Mouse (Mus musculus) heart, postnatal 10 days (tissue): Measurements from ENCODE around the gene Farp2. TPM values are rescaled to one million over a fixed set of nuclear protein-coding genes. Genes with fewer than 3 reads are reported as not detected.
"Not testable (repeated sequence)": the region's sequence is repeated elsewhere in the genome, so short reads cannot be mapped to it uniquely, and the experiment has no call there.

Source experiments
- DNase-seq, 2 experiments: peaks; one replicate each; pipeline ENCODE4 v3.0.0; 2021
- intact Hi-C: fragments of 180-260 bp; cut with DNase I; formaldehyde crosslinking; loops from one replicate; pipeline ENCODE4 v1.15.1; 2025
- total RNA-seq, 2 experiments: library from RNA; stranded (reverse); gene quantifications; 2 replicates each; pipeline ENCODE4 v1.2.3; 2021

Farp2 gene
- total RNA-seq: 10 to 100 TPM; 16.5 to 18.6 TPM

DNA sequence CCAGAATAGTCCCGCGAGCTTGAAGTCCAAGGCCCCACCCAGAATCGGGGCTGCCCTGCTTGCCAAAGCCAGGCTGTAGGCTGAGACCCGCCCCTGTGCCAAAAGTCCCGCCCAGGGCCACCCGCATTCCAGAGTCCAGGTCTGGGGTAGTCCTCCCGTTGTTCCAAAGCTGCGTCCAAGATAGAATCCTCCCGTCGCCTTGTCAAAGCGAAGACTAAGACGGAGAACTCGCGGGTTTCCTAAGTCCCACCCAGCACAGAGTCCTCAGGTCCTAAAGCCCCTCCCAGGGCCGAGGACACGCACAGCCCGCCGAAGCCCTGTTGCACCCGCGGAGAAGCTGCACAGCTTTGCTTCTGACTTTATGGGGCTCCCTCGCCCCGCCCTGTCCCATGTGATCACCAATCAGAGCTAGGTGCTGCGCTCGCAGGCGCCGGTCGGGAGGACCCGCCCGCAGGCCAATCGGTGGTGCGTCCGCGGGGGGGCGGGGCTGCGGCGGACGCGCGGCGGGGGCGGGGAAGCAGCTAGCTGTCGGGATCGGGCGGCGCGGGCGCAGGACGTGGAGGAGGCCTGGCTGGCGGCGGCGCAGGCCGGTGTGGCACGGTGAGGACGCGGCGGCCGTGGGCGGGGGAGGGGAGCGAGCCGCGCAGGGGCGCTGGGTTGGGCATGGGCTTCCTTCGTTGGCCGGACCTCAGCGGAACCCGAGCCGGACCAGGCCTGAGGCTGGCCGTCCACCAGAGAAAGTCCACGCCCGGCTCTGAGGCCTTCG lies at the start of gene Farp2:
TSS of gene Farp2 (plus strand) at position 495 of the 766 bp plus-strand sequence.
- DNase-seq: peak; percentile 96 to 97
- intact Hi-C loops: loop anchor here (5.0 kb wide), 3 partner anchors 121 to 216 kb away; partner anchors contain the start of genes Pask and Ppp1r7

DNA sequence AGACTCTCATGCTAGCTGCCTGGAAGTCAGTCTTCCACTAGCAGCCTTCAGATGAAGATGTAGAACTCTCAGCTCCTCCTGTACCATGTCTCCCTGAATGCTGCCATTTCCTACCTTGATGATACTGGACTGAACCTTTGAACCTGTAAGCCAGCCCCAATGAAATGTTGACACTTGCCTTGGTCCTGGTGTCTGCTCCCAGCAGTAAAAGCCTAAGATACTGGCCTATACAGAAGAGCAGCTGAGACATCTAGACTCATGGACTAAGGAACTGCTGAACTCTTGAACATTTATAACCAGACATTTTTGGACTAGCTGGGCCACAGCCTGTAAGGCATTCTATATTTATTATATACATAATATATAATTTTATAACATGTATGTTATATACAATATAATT lies 46.8 kb upstream of the Farp2 start:
- intact Hi-C loops: no loop called here
- no peak for DNase-seq

DNA sequence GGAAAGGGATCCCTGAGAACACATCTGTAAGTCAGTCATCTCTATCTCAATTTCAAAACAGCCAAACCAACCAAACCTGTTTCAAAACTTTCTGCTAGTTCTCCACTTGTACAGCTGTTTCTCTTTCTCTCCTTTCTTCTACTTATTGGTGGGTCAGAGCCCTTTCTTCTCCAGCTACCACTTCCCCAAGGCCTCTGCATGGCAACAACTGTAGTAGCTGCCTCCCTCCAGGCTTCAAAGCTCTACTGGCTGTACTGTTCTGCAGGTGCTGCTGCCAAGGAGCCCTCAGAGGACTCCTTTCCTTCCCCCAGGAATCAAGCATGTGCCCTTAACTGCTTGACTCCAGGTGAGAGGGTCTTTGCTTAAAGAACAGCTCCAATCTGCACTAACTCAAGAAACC lies 46.1 kb upstream of the Farp2 start:
- intact Hi-C loops: no loop called here
- DNase-seq: no peak

DNA sequence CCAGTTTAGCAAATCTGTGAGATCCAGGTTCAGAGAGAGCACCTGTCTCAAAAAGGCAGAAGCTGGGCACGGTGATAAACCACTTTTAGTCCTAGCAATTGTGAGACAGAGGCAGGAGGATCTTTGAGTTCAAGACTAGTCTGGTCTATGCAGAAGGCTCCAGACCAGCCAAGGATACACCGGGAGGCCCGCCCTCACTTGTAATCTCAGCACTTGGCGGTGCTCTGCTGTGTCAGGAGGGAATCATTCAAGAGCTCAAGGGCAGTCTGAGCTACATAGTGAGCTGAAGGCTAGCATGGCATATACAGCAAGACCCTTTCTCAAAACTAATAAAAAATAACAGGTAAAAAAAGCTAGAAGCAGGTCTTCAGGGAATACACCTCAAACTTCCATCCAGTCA lies 43.3 kb upstream of the Farp2 start:
- intact Hi-C loops: no loop called here
- DNase-seq: no peak

DNA sequence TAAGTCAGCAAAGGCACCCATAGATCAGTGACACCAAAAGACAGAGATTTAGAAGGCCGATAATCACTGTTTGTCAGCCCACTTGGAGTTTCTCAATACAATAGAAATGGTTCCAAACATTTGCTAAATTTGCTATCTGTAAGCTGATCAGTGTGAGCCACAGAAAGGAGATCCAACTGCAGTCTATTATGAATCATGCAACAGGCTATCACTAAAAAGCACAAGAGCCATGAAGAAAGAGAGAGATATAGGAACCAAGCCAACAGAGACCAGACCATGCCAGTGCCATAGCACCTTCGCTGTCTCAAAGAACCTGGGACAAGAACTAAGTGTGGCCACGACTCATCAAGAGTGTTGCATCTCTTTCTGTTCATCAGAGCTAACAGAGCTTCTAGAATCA lies 36.2 kb upstream of the Farp2 start:
- intact Hi-C loops: no loop called here

DNA sequence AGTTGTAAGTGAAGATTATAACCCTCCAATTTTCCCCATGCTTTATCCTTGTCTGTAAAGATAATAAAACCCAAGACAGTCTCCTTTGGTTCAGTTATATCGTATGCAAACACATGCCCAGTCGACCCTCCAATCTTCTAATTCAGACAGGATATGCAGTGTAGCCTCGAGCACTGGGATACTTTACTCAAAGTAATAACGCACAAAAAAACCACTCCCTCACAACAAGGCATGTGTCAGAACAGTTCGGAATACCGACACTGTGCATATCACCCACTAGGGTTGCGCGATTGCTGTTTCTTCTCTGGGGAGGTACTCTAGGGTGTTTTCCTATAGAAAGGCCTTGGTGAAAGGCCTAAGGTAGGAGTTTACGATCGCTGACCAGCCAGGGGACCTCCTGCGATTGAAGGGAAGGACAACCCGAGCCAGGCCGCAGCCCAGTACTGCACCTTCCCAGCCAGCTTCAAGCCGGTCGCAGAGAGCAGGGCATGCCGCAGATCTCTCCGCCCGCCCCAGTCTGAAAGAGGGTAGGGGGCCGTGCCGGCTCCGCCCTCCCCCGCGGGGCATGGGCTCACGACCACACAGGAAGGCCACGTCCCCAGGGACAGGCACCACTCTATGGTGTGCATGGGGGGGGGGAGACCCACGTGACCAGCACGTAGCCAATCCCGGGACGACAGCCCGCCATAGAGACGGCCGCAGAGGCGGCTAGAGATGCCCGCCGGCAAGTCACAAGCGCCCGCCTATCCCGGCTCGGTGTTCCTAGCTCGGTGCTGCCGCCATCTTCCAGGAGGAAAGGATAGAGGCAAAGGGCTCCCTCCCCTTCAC lies 33.9 kb upstream of the Farp2 start:
- intact Hi-C loops: loop anchor here (1.0 kb wide), 1 partner anchor 33 kb away; no protein-coding TSS in a partner anchor
- DNase-seq: peak; percentile 98 to 99

More for the DNA sequence above, 36.2 kb upstream of the Farp2 start:
- no peak for DNase-seq

DNA sequence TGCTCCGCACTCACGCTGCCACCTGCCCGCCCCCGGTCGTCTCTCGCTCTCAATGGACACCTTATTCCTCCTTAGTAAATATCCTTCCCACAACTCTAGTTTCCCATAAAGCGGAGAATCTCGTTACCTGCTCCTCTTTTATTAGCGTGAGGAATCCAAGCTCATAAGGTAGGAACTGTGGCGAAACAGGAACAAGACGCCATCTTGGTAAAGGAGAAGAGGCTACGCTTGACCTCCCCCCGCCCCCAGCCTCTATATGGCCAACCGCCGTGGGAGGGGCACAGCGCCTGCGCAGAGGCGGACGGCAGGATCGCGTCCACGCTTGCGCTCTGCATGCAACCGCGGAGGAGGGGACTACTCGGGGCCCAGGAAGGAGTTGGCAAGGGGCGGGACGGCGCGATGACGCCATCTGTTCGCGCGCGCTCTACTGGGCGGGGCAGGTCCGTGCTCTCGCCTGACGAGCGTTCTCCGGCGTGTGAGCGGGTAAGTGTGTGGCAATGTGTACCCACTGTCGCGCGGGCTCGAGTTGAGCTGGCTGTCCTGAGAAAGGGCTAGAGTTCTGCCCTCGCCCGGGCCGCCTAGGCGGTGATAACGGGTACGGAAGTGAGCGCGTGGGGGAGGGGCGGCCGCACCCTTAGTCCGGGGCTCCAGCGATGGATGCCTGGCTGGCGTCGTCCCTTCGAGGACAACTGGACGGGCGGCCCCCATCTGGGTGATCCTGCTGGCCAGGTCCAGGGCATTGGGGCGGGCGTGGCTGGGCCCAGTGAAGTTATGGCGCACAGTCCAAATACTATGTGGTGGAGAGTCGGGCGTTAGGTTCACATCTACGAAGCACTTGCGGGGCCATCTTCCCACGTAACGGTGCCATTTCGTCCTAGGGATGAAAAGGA lies 33.0 kb upstream of the Farp2 start, which contains the start of gene Hdlbp:
TSS of gene Hdlbp (minus strand) at position 230 of the 890 bp plus-strand sequence.
- peak; percentile 99 for DNase-seq
- intact Hi-C loops: loop anchor here (1.0 kb wide), 1 partner anchor 34 kb away; no protein-coding TSS in a partner anchor

DNA sequence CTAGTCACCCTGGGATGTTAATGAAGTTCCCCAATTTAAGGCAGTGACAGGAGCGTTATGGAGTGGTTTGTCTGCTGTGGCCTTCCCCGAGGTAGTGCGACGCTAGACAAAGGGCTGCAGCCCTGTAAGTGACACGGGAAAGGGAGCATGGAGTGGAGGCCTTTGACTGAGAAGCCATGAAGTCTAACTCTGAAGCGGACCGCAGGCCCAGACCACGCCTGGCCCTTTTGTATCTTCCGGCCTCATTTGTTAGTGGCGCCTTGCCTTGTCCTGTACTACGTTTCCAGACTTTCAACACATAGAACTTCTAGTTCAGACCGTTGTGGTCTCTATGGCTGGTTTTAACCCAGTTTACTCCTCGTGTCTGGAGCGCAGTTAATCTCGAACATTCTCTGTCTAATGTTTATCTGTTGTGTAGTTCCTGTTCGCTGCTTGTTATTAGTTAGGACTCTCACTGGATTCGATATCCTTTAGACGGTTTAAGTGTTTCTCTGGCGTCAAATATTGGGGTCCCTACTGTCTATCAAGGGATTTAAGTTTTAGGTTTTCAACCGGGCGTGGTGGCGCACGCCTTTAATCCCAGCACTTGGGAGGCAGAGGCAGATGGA lies 32.3 kb upstream of the Farp2 start:
- DNase-seq: no peak
- intact Hi-C loops: no loop called here

DNA sequence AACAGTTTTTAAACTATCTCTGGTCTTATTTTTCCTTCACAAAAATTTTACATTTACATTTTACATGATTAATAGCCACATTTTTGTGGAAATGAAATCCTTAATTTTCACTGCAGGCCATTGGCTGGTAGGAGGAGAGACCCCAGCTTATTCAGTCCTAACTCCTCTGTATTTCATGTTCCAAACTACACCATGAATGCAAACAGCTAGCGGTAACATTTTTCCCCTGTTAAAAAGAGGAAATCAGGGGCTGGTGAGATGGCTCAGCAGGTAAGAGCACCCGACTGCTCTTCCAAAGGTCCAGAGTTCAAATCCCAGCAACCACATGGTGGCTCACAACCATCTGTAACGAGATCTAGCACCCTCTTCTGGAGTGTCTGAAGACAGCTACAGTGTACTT lies 25.6 kb upstream of the Farp2 start:
- DNase-seq, intact Hi-C loops: not testable (repeated sequence)

DNA sequence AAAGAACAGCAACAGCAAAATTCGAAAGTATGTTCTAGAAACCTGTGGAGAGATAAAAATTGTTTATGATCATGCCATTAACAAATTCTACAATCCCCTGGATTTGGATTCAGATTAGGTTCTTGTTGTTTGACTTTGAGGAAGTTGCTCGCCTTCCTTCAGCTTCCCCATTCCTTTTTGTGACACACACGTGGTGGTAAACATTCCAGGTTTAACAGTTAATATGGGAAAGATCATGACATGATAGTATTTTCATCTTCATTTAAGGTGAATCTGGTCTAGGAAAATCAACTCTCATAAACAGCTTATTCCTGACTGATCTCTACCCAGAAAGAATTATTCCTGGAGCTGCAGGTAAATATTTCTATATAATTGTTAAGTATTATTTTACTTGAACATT lies 16.6 kb upstream of the Farp2 start:
- intact Hi-C loops: no loop called here
- no peak for DNase-seq

DNA sequence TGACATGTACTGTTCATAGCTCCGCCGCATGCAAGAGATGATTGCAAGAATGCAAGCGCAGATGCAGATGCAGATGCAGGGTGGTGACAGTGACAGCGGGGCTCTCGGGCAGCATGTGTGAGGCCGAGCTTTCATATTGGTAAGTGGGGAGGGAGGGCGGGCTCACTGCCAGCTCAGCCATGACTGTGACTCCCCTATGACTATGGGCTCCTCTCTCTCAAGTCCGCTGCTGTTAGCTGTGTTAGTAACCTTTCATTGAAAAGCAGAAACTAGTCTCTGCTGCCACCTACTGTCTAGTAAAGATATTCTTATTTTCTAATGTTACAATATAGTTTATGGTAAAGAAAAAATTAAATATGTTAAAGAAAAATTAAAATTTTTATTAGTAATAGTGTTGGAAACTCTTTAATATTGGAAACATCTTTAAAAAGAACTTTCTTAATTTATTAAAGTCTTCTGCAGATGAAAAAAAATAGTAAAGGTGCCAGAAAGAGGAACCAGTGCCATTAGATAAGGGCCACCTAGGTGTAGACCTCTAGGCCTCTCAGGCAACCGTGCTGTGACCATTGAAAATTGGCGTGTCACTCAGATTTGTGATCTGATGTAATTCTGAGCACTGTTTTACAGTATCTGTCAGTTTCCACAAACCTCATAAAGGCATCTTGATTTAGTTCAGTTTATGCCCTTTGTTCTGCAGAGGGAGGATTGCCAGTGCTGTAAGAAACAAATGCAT lies 4.8 kb upstream of the Farp2 start:
- intact Hi-C loops: loop anchor here (2.0 kb wide), 1 partner anchor 62 kb away; no protein-coding TSS in a partner anchor
- peak; percentile 22 to 50 for DNase-seq

DNA sequence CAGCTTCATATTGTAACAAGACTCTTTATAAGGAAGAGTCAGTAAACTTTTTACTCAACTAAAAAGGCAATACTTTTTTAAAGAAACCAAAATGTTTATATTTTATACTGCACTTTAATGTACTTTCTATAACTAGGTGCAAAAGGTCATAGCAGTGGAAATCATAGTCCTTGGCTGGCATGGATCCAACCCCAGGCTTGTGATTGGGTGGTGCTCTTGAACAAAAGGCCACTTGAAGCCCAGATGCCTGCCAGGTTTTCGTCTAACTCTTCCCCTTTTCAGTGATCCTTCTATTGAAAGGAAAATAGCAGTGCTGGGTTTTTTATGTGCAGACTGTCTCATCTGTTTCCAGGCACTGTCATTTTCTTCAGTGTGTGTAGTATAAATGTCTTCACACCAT lies 3.3 kb upstream of the Farp2 start:
- DNase-seq, intact Hi-C loops: not testable (repeated sequence)

DNA sequence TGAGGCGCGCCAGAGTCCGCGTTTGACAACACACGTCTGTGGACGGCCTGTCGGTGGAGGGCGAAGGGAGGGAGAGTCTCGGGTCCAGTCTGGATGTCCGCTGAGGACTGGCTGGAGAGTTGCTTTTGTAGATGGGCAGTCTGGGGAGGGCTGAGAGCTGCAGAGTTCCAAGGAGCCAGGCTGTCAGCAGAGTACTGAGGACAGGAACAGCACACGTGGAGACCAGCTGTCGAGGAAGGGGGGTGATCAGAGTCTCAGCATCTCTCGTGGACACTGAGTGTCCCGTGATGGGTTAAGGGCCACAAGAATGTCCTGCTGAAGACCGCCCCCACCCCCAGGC lies 442 bp downstream of the Farp2 start:
- no peak for DNase-seq
- intact Hi-C loops: loop anchor here (5.0 kb wide), 3 partner anchors 120 to 215 kb away; partner anchors contain the start of genes Pask and Ppp1r7

DNA sequence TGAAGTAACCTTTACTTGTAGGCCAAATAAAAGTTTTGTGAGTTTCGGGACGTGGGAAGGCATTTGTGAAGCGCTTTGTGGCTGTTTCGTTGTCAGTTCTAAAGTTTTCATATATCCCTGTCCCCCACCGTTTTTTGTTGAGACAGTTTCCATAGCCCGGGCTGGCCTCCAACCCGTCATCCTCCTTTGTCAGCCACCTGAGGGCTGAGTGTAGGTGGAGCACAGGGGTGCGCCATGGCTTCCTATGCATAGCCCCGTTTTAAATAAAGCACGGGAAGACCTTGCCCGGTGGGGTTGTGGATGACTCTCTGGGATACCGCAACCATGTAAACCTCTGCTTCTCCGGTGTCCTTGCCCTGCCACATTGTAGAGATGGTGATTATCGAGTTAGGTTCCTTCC lies 1.3 kb downstream of the Farp2 start:
- intact Hi-C loops: loop anchor here (5.0 kb wide), 3 partner anchors 119 to 214 kb away; partner anchors contain the start of genes Pask and Ppp1r7

DNA sequence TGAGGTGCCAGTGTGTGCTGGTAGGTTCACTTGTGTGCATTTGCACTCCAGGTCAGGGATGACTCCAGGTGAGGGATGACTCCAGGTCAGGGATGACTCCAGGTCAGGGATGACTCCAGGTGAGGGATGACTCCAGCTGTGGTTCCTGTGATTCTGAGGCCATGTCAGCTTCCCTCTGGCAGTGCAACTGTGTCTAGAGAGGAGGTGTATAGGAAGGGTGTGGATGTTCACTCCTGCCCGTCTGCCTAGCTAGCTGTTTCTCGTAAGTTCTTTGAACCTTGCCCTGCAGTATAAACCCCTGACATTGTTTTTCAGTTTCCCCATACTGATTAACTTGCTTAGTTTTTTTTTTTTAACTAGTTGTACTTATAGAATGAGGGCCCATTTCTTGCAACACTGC lies 9.6 kb downstream of the Farp2 start:
- intact Hi-C loops: no loop called here

More for the DNA sequence above, 1.3 kb downstream of the Farp2 start:
- DNase-seq: no peak

DNA sequence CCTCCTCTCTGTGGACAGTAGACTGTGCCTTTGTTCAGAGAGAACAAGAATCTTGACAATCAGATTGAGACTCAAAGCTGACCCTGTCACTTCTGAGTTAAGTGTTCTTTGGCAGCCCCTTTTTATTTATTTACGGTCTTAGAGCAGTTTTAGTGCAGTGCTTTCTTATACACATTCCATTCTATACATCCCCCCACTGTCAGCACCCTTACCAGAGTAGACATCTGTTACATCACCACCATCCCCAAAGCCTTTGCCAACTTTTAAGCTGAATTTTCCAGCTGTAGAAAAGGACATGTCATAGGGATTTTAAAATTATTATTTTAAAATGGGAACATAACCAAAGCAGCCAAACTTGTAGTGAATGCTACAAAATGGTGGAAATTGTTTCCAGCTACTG lies 10.4 kb downstream of the Farp2 start:
- intact Hi-C loops: no loop called here
- no peak for DNase-seq

More for the DNA sequence above, 9.6 kb downstream of the Farp2 start:
- no peak for DNase-seq

DNA sequence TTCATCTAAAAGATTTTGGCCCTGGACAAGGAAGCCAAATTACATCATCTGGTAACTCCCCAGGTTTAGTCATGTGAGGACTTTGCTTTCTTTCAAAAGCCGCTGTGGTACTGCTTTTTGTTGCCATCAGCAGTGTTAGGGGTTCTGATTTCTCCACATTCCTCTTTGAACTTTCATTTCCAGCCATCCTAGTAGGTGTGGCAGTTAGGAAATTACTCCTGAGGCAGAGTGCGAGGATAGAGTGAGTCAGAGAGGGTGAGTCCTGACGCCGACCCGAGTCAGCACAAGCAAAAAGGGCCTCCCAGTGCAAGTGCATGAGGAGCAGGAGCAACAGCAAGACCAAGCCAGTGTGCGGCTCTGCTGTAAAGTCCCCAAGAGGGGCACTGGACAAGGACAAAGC lies 17.9 kb downstream of the Farp2 start:
- DNase-seq: no peak
- intact Hi-C loops: no loop called here

DNA sequence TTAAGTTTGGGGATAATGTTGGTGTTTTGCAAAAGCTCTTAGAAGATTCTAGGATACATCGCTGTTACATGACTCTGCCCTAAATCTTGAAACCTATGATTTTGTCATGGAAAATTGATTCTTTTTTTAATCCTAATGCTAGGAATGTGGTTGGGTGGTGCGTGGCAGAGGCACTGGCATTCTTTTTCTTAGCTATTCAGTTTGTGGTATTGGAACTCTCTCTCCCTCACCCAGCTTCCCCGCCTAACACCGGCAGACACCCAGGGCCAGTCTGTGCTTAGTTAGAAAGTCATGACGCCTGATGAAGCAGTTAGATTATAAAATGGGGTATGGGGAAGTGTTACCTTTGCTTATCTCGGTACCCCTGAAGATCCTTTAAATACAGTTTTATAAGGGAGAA lies 25.3 kb downstream of the Farp2 start:
- intact Hi-C loops: no loop called here
- DNase-seq: no peak

DNA sequence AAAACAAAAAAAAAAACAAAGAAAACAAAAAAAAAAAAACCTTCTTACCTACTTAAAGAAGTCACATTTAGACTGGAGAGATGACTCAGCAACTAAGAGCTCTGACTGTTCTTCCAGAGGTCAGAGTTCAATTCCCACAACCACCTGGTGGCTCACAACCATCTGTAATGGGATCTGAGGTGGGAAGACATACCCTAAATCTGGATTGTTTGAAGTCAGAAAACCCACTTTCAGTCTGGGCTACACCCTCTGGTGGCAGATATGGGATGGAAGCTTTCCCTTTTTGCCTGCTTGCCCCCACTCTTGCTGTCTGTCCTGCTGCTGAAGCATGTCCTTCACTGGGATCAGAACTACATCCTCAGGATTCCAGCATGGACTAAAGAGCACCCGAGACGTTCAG lies 31.3 kb downstream of the Farp2 start:
- DNase-seq: no peak
- intact Hi-C loops: no loop called here
